Mouse (Mus musculus) ES-E14 (cell line): Measurements from ENCODE around the gene Soat2.

Experiments used
- MAFK ChIP-seq: IDR thresholded peaks from 2 replicates; pipeline ENCODE4 v1.6.1; 2014; ENCODE audit warnings: mild to moderate bottlenecking, low read depth, low read length, inconsistent platforms; ENCODE audit not compliant: insufficient read depth
- ZC3H11A ChIP-seq: IDR thresholded peaks from 2 replicates; pipeline ENCODE4 v1.6.1; 2012; ENCODE audit warnings: low read depth, mild to moderate bottlenecking, inconsistent platforms, low read length, borderline replicate concordance
- ZNF384 ChIP-seq: IDR thresholded peaks from 2 replicates; pipeline ENCODE4 v1.6.1; 2012; ENCODE audit warnings: low read depth, low read length, inconsistent platforms

- TF ChIP-seq ZC3H11A, result no peak
- TF ChIP-seq MAFK, result no peak
- TF ChIP-seq ZNF384, result no peak
Observed at GRCm38 (mm10) chr15:102177417-102177816, 27.1 kb downstream of the Soat2 start.
